Mouse (Mus musculus): Measurements from ENCODE around the gene Btrc. TPM values are rescaled to one million over a fixed set of nuclear protein-coding genes. Genes with fewer than 3 reads are reported as not detected.

The Btrc gene
- polyA plus RNA-seq, 1 experiment from 2014 or later, result 49.0 TPM

- Histone ChIP-seq H3K27me3 (replicated peaks; ENCODE audit: control insufficient read depth, insufficient read depth, low read length) (no peaks in the 10 kb centered on the region), H3K4me3 (ENCODE audit: low read depth, low read length) (no peak overlapping the region), H3K36me3 (ENCODE audit: control insufficient read depth, insufficient read depth, low read length) (peaks cover 15% of the 10 kb centered on the region; the same call in 1 of the 2 replicates), H3K9ac (ENCODE audit: low read depth, low read length) (no peak overlapping the region), H3K4me1 (replicated peaks; ENCODE audit: control insufficient read depth, insufficient read depth, low read length) (peaks cover 49% of the 10 kb centered on the region), H3K4me2 (no peak overlapping the region), H3K9me3 (ENCODE audit: control insufficient read depth, low read length) (no peaks in the 10 kb centered on the region), H3K27ac (ENCODE audit: low read depth, low read length) (no peak overlapping the region)
- 20% methylated on average over 6 of the region's 6 CpGs for WGBS
- DNase-seq (ENCODE audit: low spot score) (peak; percentile 78), ATAC-seq (replicated peaks; ENCODE audit: low FRiP score) (peak; percentile 73)
These were observed 210.3 kb downstream of the Btrc start for GRCm38 (mm10) chr19:45573861-45574267.

GRCm38 (mm10) chr19:45574339-45574898 is 210.9 kb downstream of the Btrc start:
- WGBS, result 47% methylated on average over 7 of the region's 7 CpGs
- H3K4me2 ChIP-seq, result no peak overlapping the region
- H3K27ac ChIP-seq (ENCODE audit: low read depth, low read length), result no peak overlapping the region
- no peak overlapping the region for H3K9ac ChIP-seq (ENCODE audit: low read depth, low read length)
- H3K4me1 ChIP-seq (replicated peaks; ENCODE audit: control insufficient read depth, insufficient read depth, low read length), result peaks cover 49% of the 10 kb centered on the region
- no peak overlapping the region for H3K4me3 ChIP-seq (ENCODE audit: low read depth, low read length)
- no peak for DNase-seq (ENCODE audit: low spot score)
- H3K27me3 ChIP-seq (replicated peaks; ENCODE audit: control insufficient read depth, insufficient read depth, low read length), result no peaks in the 10 kb centered on the region
- ATAC-seq (replicated peaks; ENCODE audit: low FRiP score), result no peak
- peaks cover 15% of the 10 kb centered on the region; the same call in 1 of the 2 replicates for H3K36me3 ChIP-seq (ENCODE audit: control insufficient read depth, insufficient read depth, low read length)
- H3K9me3 ChIP-seq (ENCODE audit: control insufficient read depth, low read length), result no peaks in the 10 kb centered on the region

- Histone ChIP-seq H3K9ac (ENCODE audit: low read depth, low read length) (0 out of 2 replicates have a peak overlapping the region, but pooled peaks have one; percentile 1), H3K36me3 (ENCODE audit: control insufficient read depth, insufficient read depth, low read length) (peaks cover 15% of the 10 kb centered on the region; the same call in 1 of the 2 replicates), H3K27me3 (replicated peaks; ENCODE audit: control insufficient read depth, insufficient read depth, low read length) (no peaks in the 10 kb centered on the region), H3K4me3 (ENCODE audit: low read depth, low read length) (no peak overlapping the region), H3K4me2 (peak overlapping the region; percentile 33), H3K27ac (ENCODE audit: low read depth, low read length) (peak overlapping the region; percentile 45; the same call in 1 of the 2 replicates), H3K9me3 (ENCODE audit: control insufficient read depth, low read length) (no peaks in the 10 kb centered on the region), H3K4me1 (replicated peaks; ENCODE audit: control insufficient read depth, insufficient read depth, low read length) (peaks cover 49% of the 10 kb centered on the region)
- 28% methylated on average over 19 of the region's 19 CpGs for WGBS
- ATAC-seq (replicated peaks; ENCODE audit: low FRiP score) (no peak), DNase-seq (ENCODE audit: low spot score) (peak; percentile 52)
These were observed 211.6 kb downstream of the Btrc start for GRCm38 (mm10) chr19:45574941-45575631.

GRCm38 (mm10) chr19:45575632-45576001 is 212.1 kb downstream of the Btrc start:
- Histone ChIP-seq H3K4me1 (replicated peaks; ENCODE audit: control insufficient read depth, insufficient read depth, low read length) (peaks cover 49% of the 10 kb centered on the region), H3K4me3 (ENCODE audit: low read depth, low read length) (no peak overlapping the region), H3K9ac (ENCODE audit: low read depth, low read length) (no peak overlapping the region), H3K27ac (ENCODE audit: low read depth, low read length) (peak overlapping the region; percentile 1; the same call in 1 of the 2 replicates), H3K27me3 (replicated peaks; ENCODE audit: control insufficient read depth, insufficient read depth, low read length) (no peaks in the 10 kb centered on the region), H3K36me3 (ENCODE audit: control insufficient read depth, insufficient read depth, low read length) (peaks cover 15% of the 10 kb centered on the region; the same call in 1 of the 2 replicates), H3K9me3 (ENCODE audit: control insufficient read depth, low read length) (no peaks in the 10 kb centered on the region), H3K4me2 (peak overlapping the region; percentile 33)
- WGBS, result 13% methylated on average over 8 of the region's 8 CpGs
- DNase-seq (ENCODE audit: low spot score) (no peak), ATAC-seq (replicated peaks; ENCODE audit: low FRiP score) (no peak)

- DNase-seq (ENCODE audit: low spot score) (no peak), ATAC-seq (replicated peaks; ENCODE audit: low FRiP score) (no peak)
- Histone ChIP-seq H3K4me2 (no peak overlapping the region), H3K9ac (ENCODE audit: low read depth, low read length) (no peak overlapping the region), H3K9me3 (ENCODE audit: control insufficient read depth, low read length) (no peaks in the 10 kb centered on the region; the same call in 1 of the 2 replicates), H3K4me3 (ENCODE audit: low read depth, low read length) (no peak overlapping the region), H3K27me3 (replicated peaks; ENCODE audit: control insufficient read depth, insufficient read depth, low read length) (no peaks in the 10 kb centered on the region), H3K4me1 (replicated peaks; ENCODE audit: control insufficient read depth, insufficient read depth, low read length) (peaks cover 50% of the 10 kb centered on the region), H3K36me3 (ENCODE audit: control insufficient read depth, insufficient read depth, low read length) (peaks cover 15% of the 10 kb centered on the region; the same call in 1 of the 2 replicates), H3K27ac (ENCODE audit: low read depth, low read length) (no peak overlapping the region)
- 52% methylated on average over 14 of the region's 14 CpGs for WGBS
These were observed 213.7 kb downstream of the Btrc start for GRCm38 (mm10) chr19:45577141-45577750.

GRCm38 (mm10) chr19:45578976-45579375 is 215.4 kb downstream of the Btrc start:
- H3K27ac ChIP-seq (ENCODE audit: low read depth, low read length), result no peak overlapping the region
- DNase-seq (ENCODE audit: low spot score) (no peak), ATAC-seq (replicated peaks; ENCODE audit: low FRiP score) (no peak)
- no peak overlapping the region for H3K9ac ChIP-seq (ENCODE audit: low read depth, low read length)
- no peak overlapping the region for H3K4me3 ChIP-seq (ENCODE audit: low read depth, low read length)
- 90% methylated on average over 12 of the region's 12 CpGs for WGBS
- no peaks in the 10 kb centered on the region; the same call in 1 of the 2 replicates for H3K9me3 ChIP-seq (ENCODE audit: control insufficient read depth, low read length)
- peaks cover 37% of the 10 kb centered on the region for H3K4me1 ChIP-seq (replicated peaks; ENCODE audit: control insufficient read depth, insufficient read depth, low read length)
- H3K27me3 ChIP-seq (replicated peaks; ENCODE audit: control insufficient read depth, insufficient read depth, low read length), result no peaks in the 10 kb centered on the region
- no peak overlapping the region for H3K4me2 ChIP-seq
- peaks cover 15% of the 10 kb centered on the region; the same call in 1 of the 2 replicates for H3K36me3 ChIP-seq (ENCODE audit: control insufficient read depth, insufficient read depth, low read length)

GRCm38 (mm10) chr19:45579416-45579815 is 215.9 kb downstream of the Btrc start:
- no peaks in the 10 kb centered on the region for H3K27me3 ChIP-seq (replicated peaks; ENCODE audit: control insufficient read depth, insufficient read depth, low read length)
- H3K36me3 ChIP-seq (ENCODE audit: control insufficient read depth, insufficient read depth, low read length), result peaks cover 15% of the 10 kb centered on the region; the same call in 1 of the 2 replicates
- H3K4me2 ChIP-seq, result no peak overlapping the region
- H3K4me1 ChIP-seq (replicated peaks; ENCODE audit: control insufficient read depth, insufficient read depth, low read length), result peaks cover 33% of the 10 kb centered on the region
- DNase-seq (ENCODE audit: low spot score) (no peak), ATAC-seq (replicated peaks; ENCODE audit: low FRiP score) (no peak)
- H3K9me3 ChIP-seq (ENCODE audit: control insufficient read depth, low read length), result no peaks in the 10 kb centered on the region; the same call in 1 of the 2 replicates
- H3K9ac ChIP-seq (ENCODE audit: low read depth, low read length), result no peak overlapping the region
- 84% methylated on average over 7 of the region's 7 CpGs for WGBS
- no peak overlapping the region for H3K4me3 ChIP-seq (ENCODE audit: low read depth, low read length)
- no peak overlapping the region for H3K27ac ChIP-seq (ENCODE audit: low read depth, low read length)
